Mouse (Mus musculus) lung, postnatal 4 days (tissue): ENCODE measurements around the gene Ccer2.

Source experiments
- DNase-seq, 2 experiments: peaks; one replicate each; pipeline ENCODE4 v3.0.0; 2021

Gene Ccer2

GRCm38 (mm10) chr7:28792391-28793185, 36.6 kb downstream of the Ccer2 start:
- DNase-seq: no peak

GRCm38 (mm10) chr7:28793834-28794233, 37.9 kb downstream of the Ccer2 start:
- peak in 1 of 2 experiments; percentile 50 for DNase-seq

GRCm38 (mm10) chr7:28794496-28794895, 38.5 kb downstream of the Ccer2 start:
- no peak for DNase-seq

- DNase-seq: peak; percentile 42 to 52
Observed at GRCm38 (mm10) chr7:28795832-28796231, 39.9 kb downstream of the Ccer2 start.

GRCm38 (mm10) chr7:28796562-28796975, 40.6 kb downstream of the Ccer2 start:
- DNase-seq: peak; percentile 91 to 92

- no peak for DNase-seq
Observed at GRCm38 (mm10) chr7:28799994-28800393, 44.0 kb downstream of the Ccer2 start.

- DNase-seq: no peak
Observed at GRCm38 (mm10) chr7:28801451-28801850, 45.5 kb downstream of the Ccer2 start.

- DNase-seq: peak; percentile 83 to 88
Observed at GRCm38 (mm10) chr7:28801901-28802670, 46.1 kb downstream of the Ccer2 start.

- DNase-seq: peak; percentile 69 to 83
Observed at GRCm38 (mm10) chr7:28802846-28803588, 47.0 kb downstream of the Ccer2 start.

GRCm38 (mm10) chr7:28803756-28804155, 47.8 kb downstream of the Ccer2 start:
- no peak for DNase-seq

GRCm38 (mm10) chr7:28806869-28807268, 50.9 kb downstream of the Ccer2 start:
- DNase-seq: peak in 1 of 2 experiments; percentile 45

- DNase-seq: peak; percentile 55 to 56
Observed at GRCm38 (mm10) chr7:28807641-28808220, 51.8 kb downstream of the Ccer2 start.

GRCm38 (mm10) chr7:28808221-28808941, 52.4 kb downstream of the Ccer2 start, which contains the start of gene Hnrnpl:
Gene Hnrnpl, plus strand, starts transcription at chr7:28808541.
- DNase-seq: peak in 1 of 2 experiments; percentile 47
